Mouse (Mus musculus) forebrain, embryonic 15.5 days (tissue): ENCODE data around the gene Sh3bgr. TPM values are rescaled to one million over a fixed set of nuclear protein-coding genes. Genes with fewer than 3 reads are reported as not detected.
A peak's percentile ranks its signal among the peaks of the same experiment; 100 is the strongest.

Experiments used
- ATAC-seq: fragments of 200-750 bp; cut with Nextera tagmentation; replicated peaks from 2 replicates; pipeline ENCODE4 v1.8.0; 2017; ENCODE audit warnings: mild to moderate bottlenecking, moderate TSS enrichment, moderate library complexity
- H3K27ac ChIP-seq: fragments of 300-500 bp; sonication (generic); replicated peaks from 2 replicates; pipeline ENCODE4 v1.5.1; 2015; ENCODE audit warnings: mild to moderate bottlenecking, inconsistent platforms
- H3K27me3 ChIP-seq: fragments of 300-500 bp; sonication (generic); 2 replicates; pipeline ENCODE4 v1.6.1; 2015; ENCODE audit warnings: inconsistent platforms
- H3K36me3 ChIP-seq: fragments of 300-500 bp; sonication (generic); 2 replicates; pipeline ENCODE4 v1.6.1; 2015; ENCODE audit warnings: mild to moderate bottlenecking, inconsistent platforms
- H3K4me1 ChIP-seq: fragments of 300-500 bp; sonication (generic); 2 replicates; pipeline ENCODE4 v1.6.1; 2015; ENCODE audit warnings: inconsistent platforms
- H3K4me2 ChIP-seq: fragments of 300-500 bp; sonication (generic); replicated peaks from 2 replicates; pipeline ENCODE4 v1.6.1; 2015; ENCODE audit warnings: mild to moderate bottlenecking, inconsistent platforms
- H3K4me3 ChIP-seq: fragments of 300-500 bp; sonication (generic); 2 replicates; pipeline ENCODE4 v1.5.1; 2015; ENCODE audit warnings: mild to moderate bottlenecking, inconsistent platforms
- H3K9ac ChIP-seq: fragments of 300-500 bp; sonication (generic); replicated peaks from 2 replicates; pipeline ENCODE4 v1.6.1; 2015; ENCODE audit warnings: mild to moderate bottlenecking, inconsistent platforms
- H3K9me3 ChIP-seq: fragments of 300-500 bp; sonication (generic); 2 replicates; pipeline ENCODE4 v1.6.1; 2016; ENCODE audit warnings: inconsistent platforms
- WGBS: fragments of 180-500 bp; shearing (Covaris S2); methylation state at CpG from one replicate; pipeline ENCODE4 v1.1.7; 2015; ENCODE audit warnings: mixed read lengths; 5-methylcytosine and 5-hydroxymethylcytosine counted together
- polyA plus RNA-seq: library from polyadenylated mRNA; unstranded; fragments of >200 nt; fragmentation: Nextera tagmentation; extraction: Ambion mirVana; gene quantifications from 2 replicates; pipeline ENCODE4 v1.2.1, GENCODE M21; 2015

The Sh3bgr gene
- polyA plus RNA-seq, 1 experiment from 2014 or later, result 0.69 TPM

DNA sequence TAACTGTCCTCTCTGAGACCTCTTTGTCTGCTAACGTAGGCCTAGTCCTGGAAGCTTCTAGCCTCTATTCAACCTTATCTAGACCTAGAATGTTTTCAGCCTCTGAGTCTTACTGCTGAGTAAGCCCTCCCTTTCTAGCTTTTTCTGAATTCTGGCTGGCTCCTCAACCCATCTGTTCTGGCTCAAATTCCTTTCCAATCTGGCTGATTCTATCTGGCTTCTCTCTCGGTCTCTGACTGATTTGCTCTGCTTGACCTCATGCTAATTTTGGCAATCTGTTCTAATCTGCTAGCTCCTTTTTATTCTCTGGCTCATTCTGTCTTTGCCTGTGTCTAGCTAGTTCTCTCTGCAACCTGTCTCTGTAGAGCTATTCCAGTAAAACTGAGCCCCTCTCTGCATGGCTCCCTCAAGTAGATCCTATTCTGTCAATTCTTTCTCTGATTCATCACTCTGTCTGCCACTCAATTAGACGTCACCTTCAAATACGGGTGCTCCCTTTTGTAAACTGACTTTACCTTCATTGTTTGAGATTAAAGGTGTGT lies 34.5 kb upstream of the Sh3bgr start:
- ATAC-seq, result peak; percentile 61
- H3K9me3 ChIP-seq, result no peaks in the 10 kb centered on the region
- no peak overlapping the region for H3K4me3 ChIP-seq
- H3K4me2 ChIP-seq, result no peak overlapping the region
- no peaks in the 10 kb centered on the region for H3K36me3 ChIP-seq
- H3K9ac ChIP-seq, result no peak overlapping the region
- H3K27me3 ChIP-seq, result no peaks in the 10 kb centered on the region
- peak overlapping the region; percentile 64 for H3K27ac ChIP-seq
- 60% methylated on average over 4 of the region's 4 CpGs for WGBS
- peaks cover 6% of the 10 kb centered on the region; the same call in 1 of the 2 replicates for H3K4me1 ChIP-seq

- 92% methylated on average over 4 of the region's 4 CpGs for WGBS
- no peaks in the 10 kb centered on the region for H3K27me3 ChIP-seq
- H3K4me1 ChIP-seq, result peaks cover 6% of the 10 kb centered on the region; the same call in 1 of the 2 replicates
- H3K4me2 ChIP-seq, result no peak overlapping the region
- H3K36me3 ChIP-seq, result no peaks in the 10 kb centered on the region
- no peaks in the 10 kb centered on the region for H3K9me3 ChIP-seq
- no peak overlapping the region for H3K9ac ChIP-seq
- H3K4me3 ChIP-seq, result no peak overlapping the region
- ATAC-seq, result no peak
- no peak overlapping the region for H3K27ac ChIP-seq
Observed at GRCm38 (mm10) chr16:96168837-96169236, 31.4 kb upstream of the Sh3bgr start.

DNA sequence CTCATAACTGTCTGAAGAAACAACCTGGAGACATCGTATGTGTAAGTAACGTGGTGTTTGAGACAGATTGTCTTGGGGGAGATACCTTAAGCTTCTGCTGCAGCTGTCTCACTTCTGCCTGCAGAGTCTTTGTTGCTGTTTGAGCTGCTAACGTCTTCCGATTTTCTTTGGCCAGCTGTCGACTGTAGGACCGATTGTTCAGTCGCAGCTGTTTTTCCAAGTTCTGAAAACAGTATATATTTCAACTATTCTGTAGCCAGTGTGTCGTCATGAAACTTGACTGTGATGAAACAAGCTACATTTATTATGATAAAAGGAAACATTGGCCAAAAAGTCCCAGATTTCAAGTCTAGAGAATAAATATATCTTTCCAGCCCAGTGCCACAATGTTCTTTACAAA lies 26.6 kb upstream of the Sh3bgr start:
- Histone ChIP-seq H3K27ac (no peak overlapping the region), H3K4me1 (peaks cover 6% of the 10 kb centered on the region; the same call in 1 of the 2 replicates), H3K4me2 (no peak overlapping the region), H3K4me3 (no peak overlapping the region), H3K36me3 (no peaks in the 10 kb centered on the region), H3K27me3 (no peaks in the 10 kb centered on the region), H3K9me3 (no peaks in the 10 kb centered on the region), H3K9ac (no peak overlapping the region)
- no peak for ATAC-seq
- WGBS, result 82% methylated on average over 8 of the region's 8 CpGs

GRCm38 (mm10) chr16:96175399-96175798 lies 24.9 kb upstream of the Sh3bgr start:
- WGBS, result 43% methylated on average over 2 of the region's 2 CpGs
- Histone ChIP-seq H3K27me3 (no peaks in the 10 kb centered on the region), H3K4me1 (peaks cover 6% of the 10 kb centered on the region; the same call in 1 of the 2 replicates), H3K4me2 (no peak overlapping the region), H3K27ac (no peak overlapping the region), H3K9ac (no peak overlapping the region), H3K36me3 (no peaks in the 10 kb centered on the region), H3K9me3 (no peaks in the 10 kb centered on the region), H3K4me3 (no peak overlapping the region)
- no peak for ATAC-seq

- Histone ChIP-seq H3K4me3 (no peak overlapping the region), H3K9me3 (no peaks in the 10 kb centered on the region), H3K4me2 (no peak overlapping the region), H3K27ac (no peak overlapping the region), H3K27me3 (no peaks in the 10 kb centered on the region), H3K36me3 (no peaks in the 10 kb centered on the region), H3K4me1 (peaks cover 6% of the 10 kb centered on the region; the same call in 1 of the 2 replicates), H3K9ac (no peak overlapping the region)
- ATAC-seq, result no peak
Observed at GRCm38 (mm10) chr16:96179156-96179555, 21.1 kb upstream of the Sh3bgr start.

DNA sequence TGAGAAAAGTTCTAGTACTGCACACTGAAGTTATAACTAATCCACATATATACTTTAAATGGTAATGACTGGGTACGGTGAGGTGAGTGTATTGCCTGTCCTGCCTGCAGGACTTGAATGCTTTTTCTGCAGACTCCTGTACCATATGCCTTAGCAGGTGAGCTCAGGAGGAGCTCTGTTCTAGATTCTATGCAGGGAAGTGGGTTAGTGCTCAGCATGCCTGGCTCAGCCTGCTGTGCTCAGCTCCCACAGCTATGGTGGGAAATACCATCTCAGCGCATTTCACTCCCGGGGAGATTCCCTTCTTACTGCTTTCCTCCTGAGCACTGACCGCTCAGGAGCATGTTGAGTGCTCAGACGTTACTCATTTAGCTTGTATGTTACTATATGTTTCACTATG lies 12.6 kb upstream of the Sh3bgr start:
- Histone ChIP-seq H3K9me3 (no peaks in the 10 kb centered on the region), H3K4me3 (no peak overlapping the region), H3K4me2 (no peak overlapping the region), H3K9ac (no peak overlapping the region), H3K27me3 (no peaks in the 10 kb centered on the region), H3K36me3 (no peaks in the 10 kb centered on the region), H3K27ac (no peak overlapping the region), H3K4me1 (peaks cover 10% of the 10 kb centered on the region)
- 87% methylated on average over 5 of the region's 5 CpGs for WGBS
- ATAC-seq, result no peak

DNA sequence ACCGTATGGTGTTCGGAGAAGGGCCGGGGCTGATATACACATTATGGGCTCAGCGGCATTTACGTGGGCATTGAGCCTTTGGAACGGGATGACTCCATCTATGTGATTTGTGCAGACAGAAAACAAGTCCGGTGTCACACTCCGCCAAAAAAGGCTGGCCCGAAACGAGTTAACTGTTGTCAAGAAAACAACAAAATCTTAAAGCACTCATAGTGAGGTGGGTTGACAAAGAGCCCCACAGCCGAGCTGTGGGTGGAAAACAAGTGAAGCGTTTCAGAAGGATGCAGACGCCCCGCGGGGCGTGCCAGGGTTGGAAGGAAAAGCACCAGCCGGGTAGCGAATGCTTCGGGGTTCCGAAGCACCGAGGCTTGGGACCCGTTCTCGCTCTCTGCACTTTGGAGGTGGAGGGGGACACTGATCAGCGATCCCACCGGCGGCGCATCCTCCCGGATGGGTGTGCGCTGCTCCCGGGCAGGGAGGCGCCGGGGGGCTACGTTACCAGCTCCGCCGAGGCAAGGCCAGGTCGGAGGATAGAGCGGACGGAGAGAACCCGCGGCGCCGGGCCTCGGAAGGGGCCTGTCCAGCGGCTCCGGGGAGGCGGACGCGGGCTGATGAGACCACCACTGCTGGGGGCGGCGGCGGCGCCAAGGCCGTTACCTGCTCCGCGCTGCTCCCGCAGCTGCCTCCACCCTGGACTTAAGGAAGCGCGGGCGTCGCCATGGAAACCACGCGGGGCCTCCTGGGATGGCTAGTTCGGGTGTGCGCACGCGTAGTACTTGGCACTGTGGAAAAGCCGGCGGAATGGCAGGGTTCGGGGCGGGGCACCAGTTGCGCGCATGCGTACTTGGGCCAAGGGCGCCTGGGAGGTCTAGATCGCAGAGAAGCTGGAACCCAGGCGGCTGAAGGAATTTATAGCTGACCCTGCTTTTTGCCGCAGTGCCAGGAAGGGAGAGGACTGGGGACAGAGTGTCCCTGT lies 8.4 kb upstream of the Sh3bgr start, which contains the start of gene Lca5l:
Gene Lca5l (minus strand): TSS at position 741 of the 976 bp plus-strand sequence.
- Histone ChIP-seq H3K36me3 (no peaks in the 10 kb centered on the region), H3K4me1 (peaks cover 11% of the 10 kb centered on the region), H3K27me3 (no peaks in the 10 kb centered on the region), H3K27ac (peak within 1 kb of the TSS; percentile 78), H3K4me2 (peak within 1 kb of the TSS; percentile 70), H3K9ac (peak within 1 kb of the TSS; percentile 81), H3K4me3 (peak within 1 kb of the TSS; percentile 67), H3K9me3 (no peaks in the 10 kb centered on the region)
- under 1% methylated on average over 77 of the region's 77 CpGs for WGBS
- peak; percentile 99 for ATAC-seq

DNA sequence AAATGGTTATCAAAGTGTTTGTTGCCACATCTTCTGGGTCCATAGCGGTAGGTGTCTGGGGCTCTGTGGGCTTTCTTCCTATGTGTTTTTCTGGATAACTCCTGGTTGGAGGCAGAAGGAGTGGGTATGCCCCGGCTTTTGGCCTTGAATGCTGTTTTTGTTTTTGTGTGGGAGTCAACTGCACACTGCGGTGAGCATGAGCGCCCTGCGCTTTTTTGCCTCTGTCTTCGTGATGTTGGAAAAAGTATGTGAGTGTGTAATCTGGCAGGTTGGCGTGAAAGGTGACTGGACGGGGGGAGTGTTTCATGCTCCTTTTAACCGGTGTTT lies 415 bp downstream of the Sh3bgr start:
- WGBS, result 31% methylated on average over 9 of the region's 9 CpGs
- no peaks in the 10 kb centered on the region for H3K27me3 ChIP-seq
- H3K27ac ChIP-seq, result no peak overlapping the region
- no peak for ATAC-seq
- no peaks in the 10 kb centered on the region for H3K36me3 ChIP-seq
- peak overlapping the region; percentile 9; the same call in 1 of the 2 replicates for H3K9ac ChIP-seq
- H3K4me1 ChIP-seq, result peaks cover 8% of the 10 kb centered on the region
- 0 out of 2 replicates have a peak overlapping the region, but pooled peaks have one; percentile 9 for H3K4me3 ChIP-seq
- no peaks in the 10 kb centered on the region for H3K9me3 ChIP-seq
- H3K4me2 ChIP-seq, result peak overlapping the region; percentile 38

GRCm38 (mm10) chr16:96201485-96202232 lies 1.4 kb downstream of the Sh3bgr start:
- 84% methylated on average over 11 of the region's 11 CpGs for WGBS
- H3K9ac ChIP-seq, result no peak overlapping the region
- no peaks in the 10 kb centered on the region for H3K36me3 ChIP-seq
- peaks cover 8% of the 10 kb centered on the region for H3K4me1 ChIP-seq
- no peak overlapping the region for H3K4me3 ChIP-seq
- ATAC-seq, result no peak
- no peak overlapping the region for H3K4me2 ChIP-seq
- no peak overlapping the region for H3K27ac ChIP-seq
- no peaks in the 10 kb centered on the region for H3K27me3 ChIP-seq
- H3K9me3 ChIP-seq, result no peaks in the 10 kb centered on the region

GRCm38 (mm10) chr16:96209789-96210188 lies 9.5 kb downstream of the Sh3bgr start:
- Histone ChIP-seq H3K27ac (no peak overlapping the region), H3K4me2 (no peak overlapping the region), H3K27me3 (no peaks in the 10 kb centered on the region), H3K4me3 (no peak overlapping the region), H3K36me3 (no peaks in the 10 kb centered on the region), H3K9me3 (no peaks in the 10 kb centered on the region), H3K4me1 (no peaks in the 10 kb centered on the region), H3K9ac (no peak overlapping the region)
- ATAC-seq, result no peak
- WGBS, result 85% methylated on average over 10 of the region's 10 CpGs

DNA sequence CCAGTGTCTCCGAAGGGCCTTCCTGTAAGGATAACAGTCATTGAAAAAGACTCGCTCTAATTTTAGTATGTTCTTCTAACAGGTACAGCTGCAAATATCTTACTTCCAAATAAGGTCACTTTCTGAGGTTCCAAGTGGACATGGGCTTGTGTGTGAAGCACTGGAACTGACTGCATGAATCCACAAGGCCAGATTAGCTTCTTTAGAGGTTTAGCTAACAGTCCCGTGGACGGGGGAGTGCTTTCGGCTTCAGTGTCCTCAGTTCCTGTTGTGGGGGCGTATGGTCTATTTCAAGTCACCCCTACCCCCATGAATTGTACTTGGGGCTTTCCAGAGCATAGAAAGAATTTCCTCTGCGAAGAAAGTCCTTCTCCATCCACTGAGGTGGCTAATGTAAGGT lies 10.6 kb downstream of the Sh3bgr start:
- Histone ChIP-seq H3K27me3 (no peaks in the 10 kb centered on the region), H3K9ac (no peak overlapping the region), H3K4me2 (no peak overlapping the region), H3K4me1 (no peaks in the 10 kb centered on the region), H3K27ac (no peak overlapping the region), H3K36me3 (no peaks in the 10 kb centered on the region), H3K4me3 (no peak overlapping the region), H3K9me3 (no peaks in the 10 kb centered on the region)
- ATAC-seq, result no peak
- WGBS, result 87% methylated on average over 7 of the region's 7 CpGs

DNA sequence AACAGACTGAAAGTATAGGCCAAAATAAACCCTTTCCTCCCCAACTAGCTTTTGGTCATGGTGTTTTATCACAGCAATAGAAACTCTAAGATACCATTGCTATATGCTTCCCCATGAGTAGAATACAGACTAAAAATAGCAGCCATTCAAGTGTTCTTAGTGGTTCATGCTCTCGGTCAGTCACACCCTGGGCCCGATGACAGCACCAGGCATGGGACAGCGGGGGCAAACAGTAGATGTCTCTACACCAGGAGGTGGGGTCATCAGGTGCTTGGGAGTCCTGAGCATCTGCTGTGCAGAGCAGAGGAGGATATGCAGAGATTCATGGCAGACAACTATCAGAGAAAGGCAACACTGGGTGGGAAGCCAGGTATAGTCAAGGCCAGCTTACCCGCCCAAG lies 12.8 kb downstream of the Sh3bgr start:
- no peak for ATAC-seq
- WGBS, result 95% methylated on average over 4 of the region's 4 CpGs
- no peak overlapping the region for H3K9ac ChIP-seq

More for the DNA sequence above, 12.8 kb downstream of the Sh3bgr start:
- H3K27me3 ChIP-seq, result no peaks in the 10 kb centered on the region
- no peak overlapping the region for H3K4me3 ChIP-seq
- no peaks in the 10 kb centered on the region for H3K9me3 ChIP-seq
- no peak overlapping the region for H3K27ac ChIP-seq
- H3K4me2 ChIP-seq, result no peak overlapping the region
- H3K4me1 ChIP-seq, result no peaks in the 10 kb centered on the region
- H3K36me3 ChIP-seq, result no peaks in the 10 kb centered on the region
